Mouse (Mus musculus): ENCODE measurements around the gene Dpep1. TPM values are rescaled to one million over a fixed set of nuclear protein-coding genes. Genes with fewer than 3 reads are reported as not detected.

Gene Dpep1
- polyA plus RNA-seq, 1 experiment from 2014 or later: 98.1 TPM

- Histone ChIP-seq H3K36me3 (ENCODE audit: insufficient read depth, low read length) (peaks cover 33% of the 10 kb centered on the region), H3K4me3 (ENCODE audit: low read depth, low read length) (no peak overlapping the region), H3K4me2 (replicated peaks; ENCODE audit: low read depth, low read length) (no peak overlapping the region), H3K9me3 (ENCODE audit: low read length) (no peaks in the 10 kb centered on the region), H3K27me3 (replicated peaks; ENCODE audit: insufficient read depth, low read length) (no peaks in the 10 kb centered on the region), H3K27ac (ENCODE audit: low read length) (no peak overlapping the region), H3K4me1 (ENCODE audit: insufficient read depth, low read depth, low read length) (peaks cover 10% of the 10 kb centered on the region), H3K9ac (replicated peaks; ENCODE audit: low read depth) (no peak overlapping the region)
- TF ChIP-seq EP300 (IDR thresholded peaks at IDR 0.05) (no peak), CTCF (IDR thresholded peaks at IDR 0.05) (no peak)
- 94% methylated on average over 5 of the region's 5 CpGs for WGBS
- DNase-seq (ENCODE audit: low spot score) (no peak), ATAC-seq (no peak)
Observed at GRCm38 (mm10) chr8:123250940-123251339, 64.9 kb downstream of the Dpep1 start.

Other genes with a start within 250 kb of the Dpep1 start
- 46.5 and 60.1 TPM in 2 replicates for gene Ankrd11, start 144.0 kb upstream of the Dpep1 start, polyA plus RNA-seq (2015; fragmentation: Nextera tagmentation; extraction: Ambion mirVana)
- 22.7 and 27.3 TPM in 2 replicates for gene Spg7, start 123.3 kb upstream of the Dpep1 start, polyA plus RNA-seq (2015; fragmentation: Nextera tagmentation; extraction: Ambion mirVana)
- gene Rpl13, start 83.9 kb upstream of the Dpep1 start, polyA plus RNA-seq (2015; fragmentation: Nextera tagmentation; extraction: Ambion mirVana): 1,019 and 1,086 TPM in 2 replicates
- 0.94 and 1.3 TPM in 2 replicates for gene Cpne7, start 68.9 kb upstream of the Dpep1 start, polyA plus RNA-seq (2015; fragmentation: Nextera tagmentation; extraction: Ambion mirVana)
- gene Sult5a1, start 27.9 kb upstream of the Dpep1 start, polyA plus RNA-seq (2015; fragmentation: Nextera tagmentation; extraction: Ambion mirVana): 18.3 TPM in 2 replicates
- 127 and 130 TPM in 2 replicates for gene Chmp1a, start 26.5 kb downstream of the Dpep1 start, polyA plus RNA-seq (2015; fragmentation: Nextera tagmentation; extraction: Ambion mirVana)
- 3.2 and 4.8 TPM in 2 replicates for gene Spata33, start 26.6 kb downstream of the Dpep1 start, polyA plus RNA-seq (2015; fragmentation: Nextera tagmentation; extraction: Ambion mirVana)
- gene Cdk10, start 38.6 kb downstream of the Dpep1 start, polyA plus RNA-seq (2015; fragmentation: Nextera tagmentation; extraction: Ambion mirVana): 23.4 and 28.3 TPM in 2 replicates
- gene Spata2l, start 50.0 kb downstream of the Dpep1 start, polyA plus RNA-seq (2015; fragmentation: Nextera tagmentation; extraction: Ambion mirVana): 4.8 TPM in 2 replicates
- gene Zfp276, start 68.0 kb downstream of the Dpep1 start, polyA plus RNA-seq (2015; fragmentation: Nextera tagmentation; extraction: Ambion mirVana): 14.4 and 14.6 TPM in 2 replicates
- 14.0 and 14.3 TPM in 2 replicates for gene Vps9d1, start 68.1 kb downstream of the Dpep1 start, polyA plus RNA-seq (2015; fragmentation: Nextera tagmentation; extraction: Ambion mirVana)
- 4.5 and 6.0 TPM in 2 replicates for gene Fanca, start 132.3 kb downstream of the Dpep1 start, polyA plus RNA-seq (2015; fragmentation: Nextera tagmentation; extraction: Ambion mirVana)
- gene Spire2, start 146.5 kb downstream of the Dpep1 start, polyA plus RNA-seq (2015; fragmentation: Nextera tagmentation; extraction: Ambion mirVana): 1.6 and 2.0 TPM in 2 replicates
- 133 and 144 TPM in 2 replicates for gene Tcf25, start 187.5 kb downstream of the Dpep1 start, polyA plus RNA-seq (2015; fragmentation: Nextera tagmentation; extraction: Ambion mirVana)
- gene Mc1r, start 220.9 kb downstream of the Dpep1 start, polyA plus RNA-seq (2015; fragmentation: Nextera tagmentation; extraction: Ambion mirVana): not detected in 2 replicates
- gene Tubb3, start 225.2 kb downstream of the Dpep1 start, polyA plus RNA-seq (2015; fragmentation: Nextera tagmentation; extraction: Ambion mirVana): 0.42 and 0.58 TPM in 2 replicates
- gene Def8, start 237.3 kb downstream of the Dpep1 start, polyA plus RNA-seq (2015; fragmentation: Nextera tagmentation; extraction: Ambion mirVana): 11.2 and 11.6 TPM in 2 replicates

Measured in lung, postnatal 0 days (tissue).